Mouse (Mus musculus) G1E (cell line): ENCODE data around the gene Birc6. TPM values are rescaled to one million over a fixed set of nuclear protein-coding genes. Genes with fewer than 3 reads are reported as not detected.

ENCODE experiments used
- ATAC-seq: 2 replicates; pipeline ENCODE4 v1.8.0; 2016; ENCODE audit warnings: mild to moderate bottlenecking; ENCODE audit not compliant: insufficient number of reproducible peaks, poor library complexity, low FRiP score, severe bottlenecking; ENCODE audit errors: extremely low read depth
- DNase-seq: peaks from one replicate; pipeline ENCODE4 v3.0.0; 2012; ENCODE audit warnings: low spot score
- H3K27me3 ChIP-seq: 2 replicates; pipeline ENCODE4 v1.6.1; 2012; ENCODE audit warnings: mild to moderate bottlenecking, low read length, inconsistent platforms; ENCODE audit not compliant: insufficient read depth
- H3K36me3 ChIP-seq: replicated peaks from 2 replicates; pipeline ENCODE3; 2012; ENCODE audit warnings: mild to moderate bottlenecking, inconsistent platforms
- H3K4me1 ChIP-seq: 2 replicates; pipeline ENCODE4 v1.6.1; 2012; ENCODE audit warnings: low read depth, low read length, inconsistent platforms, mixed read lengths; ENCODE audit not compliant: insufficient read depth
- H3K4me3 ChIP-seq: 2 replicates; pipeline ENCODE4 v1.5.1; 2012; ENCODE audit warnings: low read depth, mild to moderate bottlenecking, inconsistent platforms, low read length, moderate library complexity, mixed read lengths
- H3K9me3 ChIP-seq: replicated peaks from 2 replicates; pipeline ENCODE4 v1.6.1; 2012; ENCODE audit warnings: inconsistent platforms
- CTCF ChIP-seq: IDR thresholded peaks from 2 replicates; pipeline ENCODE4 v1.5.1; 2012; ENCODE audit warnings: low read depth, low read length, inconsistent platforms, mixed read lengths
- GATA1 ChIP-seq: IDR thresholded peaks from 2 replicates; pipeline ENCODE4 v1.6.1; 2012; ENCODE audit warnings: borderline replicate concordance, low read length, inconsistent platforms, mixed read lengths
- GATA2 ChIP-seq: IDR thresholded peaks from 2 replicates; pipeline ENCODE4 v1.6.1; 2012; ENCODE audit warnings: low read depth, low read length, inconsistent platforms, borderline replicate concordance
- POLR2AphosphoS5 ChIP-seq: IDR thresholded peaks from 2 replicates; pipeline ENCODE4 v1.6.1; 2012; ENCODE audit warnings: low read depth, low read length, inconsistent platforms; ENCODE audit not compliant: insufficient replicate concordance
- TAL1 ChIP-seq: conservative IDR thresholded peaks from 2 replicates; pipeline ENCODE4 v1.6.1; 2012; ENCODE audit warnings: low read depth, low read length, inconsistent platforms, mixed read lengths
- polyA plus RNA-seq: library from polyadenylated mRNA; stranded (reverse); fragments of >175 nt; gene quantifications from 2 replicates; pipeline ENCODE4 v1.2.3, GENCODE M21; 2012
- total RNA-seq, 2 experiments: library from RNA; stranded (forward) in 1 of 2; stranded (reverse) in 1 of 2; fragments of 200-1000 nt in 1 of 2; fragments of >200 nt in 1 of 2; fragmentation: Nextera tagmentation in 1 of 2; gene quantifications; 2 replicates each; pipeline ENCODE4 v1.2.3; 2014 to 2017

The Birc6 gene
- total and polyA plus RNA-seq, 3 experiments = 33.4 to 266 (median 151) TPM

GRCm38 (mm10) chr17:74543615-74544014 lies 15.5 kb downstream of the Birc6 start:
- Histone ChIP-seq H3K4me1 (peaks cover 2% of the 10 kb centered on the region; the same call in 1 of the 2 replicates), H3K4me3 (no peak overlapping the region), H3K36me3 (peaks cover 57% of the 10 kb centered on the region), H3K27me3 (no peaks in the 10 kb centered on the region), H3K9me3 (no peaks in the 10 kb centered on the region)
- ATAC-seq (no peak), DNase-seq (no peak)
- no peak for TF ChIP-seq CTCF
- no peak for TF ChIP-seq GATA1
- no peak for TF ChIP-seq POLR2AphosphoS5
- no peak for TF ChIP-seq TAL1
- no peak for TF ChIP-seq GATA2

GRCm38 (mm10) chr17:74554118-74554517 lies 26.0 kb downstream of the Birc6 start:
- TF ChIP-seq TAL1 = no peak
- TF ChIP-seq GATA2 = no peak
- TF ChIP-seq GATA1 = no peak
- no peak for TF ChIP-seq CTCF
- TF ChIP-seq POLR2AphosphoS5 = no peak
- H3K4me3 ChIP-seq = no peak overlapping the region
- H3K36me3 ChIP-seq = peaks cover 58% of the 10 kb centered on the region
- ATAC-seq (no peak), DNase-seq (no peak)
- H3K27me3 ChIP-seq = no peaks in the 10 kb centered on the region
- peaks cover 10% of the 10 kb centered on the region for H3K4me1 ChIP-seq
- no peaks in the 10 kb centered on the region for H3K9me3 ChIP-seq

GRCm38 (mm10) chr17:74559891-74560290 lies 31.8 kb downstream of the Birc6 start:
- no peaks in the 10 kb centered on the region for H3K9me3 ChIP-seq
- no peaks in the 10 kb centered on the region for H3K27me3 ChIP-seq
- H3K4me1 ChIP-seq = no peaks in the 10 kb centered on the region
- H3K4me3 ChIP-seq = no peak overlapping the region
- peaks cover 74% of the 10 kb centered on the region for H3K36me3 ChIP-seq
- ATAC-seq = no peak
- no peak for TF ChIP-seq CTCF
- TF ChIP-seq GATA1 = no peak
- no peak for TF ChIP-seq TAL1
- TF ChIP-seq GATA2 = no peak
- TF ChIP-seq POLR2AphosphoS5 = no peak
- no peak for DNase-seq

GRCm38 (mm10) chr17:74564151-74564550 lies 36.1 kb downstream of the Birc6 start:
- TF ChIP-seq POLR2AphosphoS5 (no peak), GATA1 (no peak), CTCF (no peak)
- H3K36me3 ChIP-seq = peaks cover 73% of the 10 kb centered on the region

GRCm38 (mm10) chr17:74569219-74569618 lies 41.1 kb downstream of the Birc6 start:
- Histone ChIP-seq H3K9me3 (no peaks in the 10 kb centered on the region), H3K4me3 (no peak overlapping the region), H3K4me1 (0 out of 2 replicates have a peak, but pooled peaks cover 2% of the 10 kb centered on the region), H3K36me3 (peaks cover 46% of the 10 kb centered on the region), H3K27me3 (no peaks in the 10 kb centered on the region)
- no peak for DNase-seq
- ATAC-seq = no peak
- no peak for TF ChIP-seq CTCF
- TF ChIP-seq TAL1 = no peak
- no peak for TF ChIP-seq GATA2
- no peak for TF ChIP-seq GATA1
- no peak for TF ChIP-seq POLR2AphosphoS5

More at GRCm38 (mm10) chr17:74564151-74564550, 36.1 kb downstream of the Birc6 start:
- Histone ChIP-seq H3K27me3 (no peaks in the 10 kb centered on the region), H3K4me1 (0 out of 2 replicates have a peak, but pooled peaks cover 2% of the 10 kb centered on the region), H3K4me3 (no peak overlapping the region), H3K9me3 (no peaks in the 10 kb centered on the region)
- DNase-seq = no peak
- ATAC-seq = no peak

- TF ChIP-seq GATA1 (no peak), GATA2 (no peak), TAL1 (no peak), POLR2AphosphoS5 (no peak), CTCF (no peak)
- ATAC-seq (no peak), DNase-seq (no peak)
- Histone ChIP-seq H3K9me3 (no peaks in the 10 kb centered on the region), H3K4me3 (no peak overlapping the region), H3K4me1 (peaks cover 5% of the 10 kb centered on the region; the same call in 1 of the 2 replicates), H3K27me3 (no peaks in the 10 kb centered on the region), H3K36me3 (peaks cover 48% of the 10 kb centered on the region)
These were observed 42.5 kb downstream of the Birc6 start for GRCm38 (mm10) chr17:74570585-74570984.
